Mouse (Mus musculus) CH12.LX (cell line): ENCODE measurements around the gene Rtn1.

ENCODE experiments used
- CTCF ChIP-seq, 2 experiments: IDR thresholded peaks in 1 of 2; conservative IDR thresholded peaks in 1 of 2; 2 replicates each; pipeline ENCODE4 v1.5.1; 2011 to 2012; ENCODE audit warnings: low read depth in 2 of 2, low read length in 2 of 2, improper control_type of control experiment in 1 of 2, inconsistent platforms in 1 of 2, mild to moderate bottlenecking in 1 of 2, moderate library complexity in 1 of 2
- EP300 ChIP-seq: IDR thresholded peaks from 2 replicates; pipeline ENCODE4 v1.6.1; 2011; ENCODE audit warnings: low read length, improper control_type of control experiment
- GABPA ChIP-seq: IDR thresholded peaks from 2 replicates; pipeline ENCODE4 v1.6.1; 2012; ENCODE audit warnings: low read depth, low read length, improper control_type of control experiment, inconsistent platforms; ENCODE audit not compliant: insufficient replicate concordance
- HCFC1 ChIP-seq: IDR thresholded peaks from 2 replicates; pipeline ENCODE4 v1.6.1; 2012; ENCODE audit warnings: low read depth, mild to moderate bottlenecking, inconsistent platforms, low read length, improper control_type of control experiment
- MAX ChIP-seq: IDR thresholded peaks from 2 replicates; pipeline ENCODE4 v1.6.1; 2011; ENCODE audit warnings: low read length, improper control_type of control experiment
- MYC ChIP-seq: IDR thresholded peaks from 2 replicates; pipeline ENCODE4 v1.6.1; 2011; ENCODE audit warnings: low read depth, mild to moderate bottlenecking, improper control_type of control experiment, low read length
- POLR2A ChIP-seq: IDR thresholded peaks from 2 replicates; pipeline ENCODE4 v1.6.1; 2011; ENCODE audit warnings: low read depth, mild to moderate bottlenecking, improper control_type of control experiment, low read length
- USF1 ChIP-seq: IDR thresholded peaks from 2 replicates; pipeline ENCODE4 v1.6.1; 2014; ENCODE audit warnings: low read depth, mild to moderate bottlenecking, inconsistent platforms, low read length, improper control_type of control experiment

- TF ChIP-seq EP300 (no peak), USF1 (no peak), MYC (no peak), GABPA (no peak), POLR2A (no peak), CTCF (conservative IDR thresholded peaks at IDR 0.05 in 1 of 2, IDR thresholded peaks at IDR 0.05 in 1 of 2; ENCODE audit: low read depth in 2 of 2, low read length in 2 of 2) (no peak), HCFC1 (no peak), MAX (no peak)
These were observed 72.8 kb downstream of the Rtn1 start for GRCm38 (mm10) chr12:72336009-72336408.
